20 mouse cellular contexts compared by ENCODE assay signal in the genomic region with DNA sequence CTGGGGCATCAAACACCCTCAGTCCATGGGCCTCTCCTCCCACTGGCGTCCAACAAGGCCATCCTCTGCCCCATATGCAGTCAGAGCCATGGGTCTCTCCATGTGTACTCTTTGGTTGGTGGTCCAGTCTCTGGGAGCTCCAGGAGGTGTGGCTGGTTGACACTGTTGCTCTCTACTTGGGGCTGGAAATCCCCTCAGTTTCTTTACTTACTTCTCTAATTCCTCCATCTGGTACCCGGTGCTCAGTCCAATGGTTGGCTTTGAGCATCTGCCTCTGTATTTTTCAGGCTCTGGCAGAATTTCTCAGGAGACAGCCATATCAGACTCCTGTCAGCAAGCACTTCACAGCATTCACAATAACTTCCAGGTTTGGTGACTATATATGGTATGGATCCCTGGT. TPM values are rescaled to one million over a fixed set of nuclear protein-coding genes. Genes with fewer than 3 reads are reported as not detected.
DNase-seq lines count a peak whose midpoint lies in the region.
"Had no signal": no experiment of that assay in that cellular context is flagged by ENCODE, and none has a peak within 500 bp of the region (broad histone marks: within the 10 kb centered on the region; RNA-seq: fewer than 3 reads in every experiment).

No protein-coding gene starts in this region.

- H3K27me3 ChIP-seq in splenic B cell, adult 2 months (ENCODE audit: control insufficient read depth, insufficient read depth, low read length, poor library complexity, severe bottlenecking), result no peaks in the 10 kb centered on the region
- H3K27me3 ChIP-seq: embryonic facial prominence, embryonic 12.5 days; forebrain, embryonic 13.5 days; forebrain, embryonic 15.5 days; Patski had no signal

- H3K36me3 ChIP-seq in splenic B cell, adult 2 months (ENCODE audit: control insufficient read depth, insufficient read depth, low read length, poor library complexity, severe bottlenecking), result no peaks in the 10 kb centered on the region
- H3K36me3 ChIP-seq: embryonic facial prominence, embryonic 10.5 days; embryonic facial prominence, embryonic 12.5 days; forebrain, embryonic 15.5 days; G1E had no signal

- DNase-seq in A20 (ENCODE audit: low read depth, low spot score), result peak; percentile 51
- peak; percentile 35 to 49 for DNase-seq in B cell, adult 2 months
- peak; percentile 52 for DNase-seq in splenic B cell, adult 2 months (ENCODE audit: low read depth, low spot score)
- no peak for DNase-seq in layer of hippocampus, adult 18-20 months (ENCODE audit: low spot score in 2 of 2)
- no peak for DNase-seq in urinary bladder, postnatal 14 days (ENCODE audit: low spot score)
- DNase-seq: adrenal gland, adult 8-10 months; adrenal gland, postnatal 14 days; adrenal gland, postnatal 36 days; cerebellum, adult 11-12 months; cerebellum, adult 2 months; cerebellum, adult 9-10 months; cerebellum, postnatal 10 days; cerebellum, postnatal 25 days; forebrain, postnatal 0 days had no signal

RNA-seq across cellular contexts. Expression of gene Ctsc, which starts 55.7 kb away (rescaled TPM):
- 10 to 100 TPM; 14.7 to 15.3 TPM for total RNA-seq in layer of hippocampus, adult 18-20 months (2021)

Comparison
In these comparisons a context has a peak if more than half of its experiments do, and no peak if none do; other contexts are left out.
1. DNase-seq: peak in A20 (single experiment), B cell, adult 2 months (2 of 2) and splenic B cell, adult 2 months (single experiment); none in layer of hippocampus, adult 18-20 months (0 of 2) and urinary bladder, postnatal 14 days (single experiment).